Mouse (Mus musculus) C2C12 (cell line): ENCODE measurements at regions not wholly inside any gene's neighbourhood (a gene's known extent, or its start where the extent isn't known, plus 50 kb on each side); places are given as distances from the start of the nearest gene placed in this dataset.

Experiments
- H3K27me3 ChIP-seq: one replicate; pipeline ENCODE4 v1.6.1; 2011; ENCODE audit not compliant: control insufficient read depth, insufficient read depth, insufficient read length
- H3K36me3 ChIP-seq: one replicate; pipeline ENCODE4 v1.6.1; 2011; ENCODE audit not compliant: control insufficient read depth, insufficient read depth
- H3K4me3 ChIP-seq: one replicate; pipeline ENCODE4 v1.5.1; 2011; ENCODE audit warnings: mild to moderate bottlenecking, control low read depth; ENCODE audit not compliant: poor library complexity, insufficient read depth, severe bottlenecking
- H3K79me2 ChIP-seq: one replicate; pipeline ENCODE4 v1.6.1; 2011; ENCODE audit not compliant: control insufficient read depth, insufficient read depth
- H3K79me3 ChIP-seq: one replicate; pipeline ENCODE4 v1.6.1; 2011; ENCODE audit warnings: low read depth, control low read depth
- H3ac ChIP-seq: one replicate; pipeline ENCODE3; 2011; ENCODE audit warnings: low read depth; ENCODE audit not compliant: control insufficient read depth, insufficient read length
- CEBPB ChIP-seq: IDR thresholded peaks from one replicate; pipeline ENCODE4 v1.6.1; 2011; ENCODE audit warnings: low read depth, mild to moderate bottlenecking, control low read depth, moderate library complexity
- CTCF ChIP-seq: IDR thresholded peaks from one replicate; pipeline ENCODE4 v1.5.1; 2011; ENCODE audit not compliant: control insufficient read depth, insufficient read depth, insufficient read length
- FOSL1 ChIP-seq: IDR thresholded peaks from one replicate; pipeline ENCODE4 v1.8.0; 2011; ENCODE audit warnings: mild to moderate bottlenecking, low read length; ENCODE audit not compliant: poor library complexity, insufficient read depth, severe bottlenecking
- MAX ChIP-seq: IDR thresholded peaks from one replicate; pipeline ENCODE4 v1.6.1; 2011; ENCODE audit warnings: mild to moderate bottlenecking, control low read depth
- MYOD1 ChIP-seq: IDR thresholded peaks from one replicate; pipeline ENCODE4 v1.6.1; 2011; ENCODE audit warnings: low read depth; ENCODE audit not compliant: control insufficient read depth, insufficient read length
- MYOG ChIP-seq: IDR thresholded peaks from one replicate; pipeline ENCODE4 v1.6.1; 2011; ENCODE audit not compliant: control insufficient read depth, insufficient read length; ENCODE audit errors: extremely low read depth
- USF1 ChIP-seq: IDR thresholded peaks from one replicate; pipeline ENCODE4 v1.6.1; 2011; ENCODE audit warnings: low read depth, mild to moderate bottlenecking, control low read depth, moderate library complexity

DNA sequence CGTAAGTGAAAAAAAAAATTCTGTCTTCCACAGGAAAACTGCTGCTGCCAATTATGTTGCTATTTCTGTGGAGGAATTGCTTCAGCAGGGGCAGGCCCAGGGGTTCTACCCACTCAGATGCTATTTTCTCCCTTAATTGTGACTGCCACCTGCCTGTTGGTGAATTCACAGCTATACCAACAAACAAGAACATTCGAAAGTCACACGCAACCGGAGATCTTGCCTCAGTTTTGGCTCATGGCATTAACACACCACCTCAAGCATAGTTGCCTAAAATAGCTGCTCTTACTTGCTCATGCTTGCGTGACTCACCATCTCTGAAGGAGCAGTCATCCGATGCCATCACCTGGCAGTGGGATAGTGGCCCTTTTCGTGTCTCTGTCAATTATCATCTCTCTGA lies 498.3 kb downstream of the Epm2a start:
- no peak overlapping the region for H3K4me3 ChIP-seq
- H3K79me2 ChIP-seq = no peaks in the 10 kb centered on the region
- no peaks in the 10 kb centered on the region for H3K36me3 ChIP-seq
- no peaks in the 10 kb centered on the region for H3K79me3 ChIP-seq
- no peaks in the 10 kb centered on the region for H3K27me3 ChIP-seq
- TF ChIP-seq CTCF (no peak), USF1 (no peak), CEBPB (no peak), MAX (no peak), MYOD1 (no peak), MYOG (no peak)
- H3ac ChIP-seq = no peak overlapping the region

DNA sequence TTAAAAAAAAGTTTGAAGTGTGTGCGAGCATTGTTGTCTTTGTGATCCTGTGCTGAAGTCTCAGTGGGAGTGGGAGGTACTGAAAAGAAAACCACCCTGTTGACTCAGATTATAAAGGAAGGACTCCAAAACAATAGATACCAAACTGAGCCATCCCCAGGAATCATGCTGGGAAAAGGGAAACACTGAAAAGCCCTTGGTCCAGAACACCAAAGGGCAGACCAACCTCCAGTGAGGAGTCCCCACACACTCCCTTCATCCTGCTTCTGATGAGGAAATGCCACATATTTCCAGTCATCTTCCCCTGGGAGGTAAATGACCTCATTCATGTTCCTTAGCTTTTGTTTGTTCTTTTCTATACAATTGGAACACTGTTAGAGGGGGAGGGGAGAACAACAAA lies 502.9 kb downstream of the Epm2a start:
- no peak for TF ChIP-seq MYOG
- Histone ChIP-seq H3K79me2 (no peaks in the 10 kb centered on the region), H3K36me3 (no peaks in the 10 kb centered on the region), H3K27me3 (no peaks in the 10 kb centered on the region), H3ac (no peak overlapping the region), H3K79me3 (no peaks in the 10 kb centered on the region), H3K4me3 (no peak overlapping the region)

DNA sequence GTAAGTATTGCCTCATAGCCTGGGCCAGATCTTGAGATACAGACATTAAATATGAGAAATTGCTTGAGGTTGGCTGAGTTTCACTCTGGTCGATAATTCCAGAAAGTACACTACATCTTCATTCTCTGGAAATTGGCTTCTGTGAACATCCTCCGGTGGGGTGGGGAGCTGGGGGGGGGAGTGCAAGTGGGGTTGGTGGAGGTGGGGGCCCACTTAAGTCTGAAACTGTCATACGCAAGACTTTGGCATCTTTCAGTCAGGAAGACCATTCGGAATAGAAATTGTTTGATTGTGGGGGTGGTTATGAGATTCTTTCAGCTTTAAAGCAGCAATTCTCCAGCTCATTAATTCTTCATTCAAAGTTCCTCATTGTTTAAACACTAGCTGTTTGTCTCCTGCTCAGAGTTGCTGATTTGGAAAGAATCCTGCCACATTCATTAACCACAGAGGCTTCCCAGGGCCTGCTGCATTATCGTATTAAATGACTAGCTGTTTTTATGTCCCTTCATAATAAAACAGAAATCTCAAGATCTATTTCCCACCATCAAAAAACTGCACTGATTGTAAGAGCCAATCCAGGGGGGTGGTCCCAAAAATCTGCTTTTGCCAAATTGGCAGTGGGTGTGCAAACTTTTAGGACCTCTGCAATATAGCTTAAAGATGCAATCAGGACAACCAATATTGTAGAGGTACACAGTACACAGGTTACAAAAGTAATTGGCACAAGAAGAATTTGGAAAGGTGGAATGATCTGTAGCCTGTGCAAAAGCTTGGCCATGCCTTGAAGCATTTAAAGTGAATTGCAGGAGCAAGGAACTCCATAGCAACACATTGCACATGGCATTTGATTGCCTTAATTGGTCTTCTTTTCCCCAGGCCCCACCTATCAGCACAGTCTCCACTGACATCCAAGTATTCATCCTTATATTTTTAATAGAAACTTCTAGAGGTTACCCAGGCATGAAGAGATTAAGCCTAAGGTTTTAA lies 532.2 kb downstream of the Epm2a start:
- no peaks in the 10 kb centered on the region for H3K36me3 ChIP-seq
- no peaks in the 10 kb centered on the region for H3K79me2 ChIP-seq
- no peaks in the 10 kb centered on the region for H3K27me3 ChIP-seq
- TF ChIP-seq MYOD1 (no peak), CEBPB (no peak), USF1 (no peak), MYOG (no peak), FOSL1 (no peak), CTCF (no peak), MAX (no peak)
- no peak overlapping the region for H3K4me3 ChIP-seq
- no peak overlapping the region for H3ac ChIP-seq
- H3K79me3 ChIP-seq = no peaks in the 10 kb centered on the region

DNA sequence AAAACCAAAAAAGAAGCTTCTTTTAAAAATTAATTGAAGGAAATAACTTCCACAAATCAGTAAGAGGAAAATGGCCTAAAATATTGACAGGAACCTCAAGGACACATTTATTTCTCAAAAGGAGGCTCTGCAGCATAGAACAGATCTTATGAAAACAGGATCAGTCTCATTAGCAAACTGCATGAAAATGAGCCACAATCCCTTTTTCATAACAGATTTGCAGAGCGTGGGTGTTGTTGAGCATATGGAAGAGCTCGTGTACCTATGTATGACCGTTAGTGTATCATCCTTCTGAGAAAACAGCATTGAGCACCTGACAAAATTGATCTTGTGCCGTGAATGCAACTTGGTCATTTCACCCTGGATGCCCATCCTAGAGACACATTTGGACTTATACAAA lies 543.0 kb downstream of the Epm2a start:
- no peak for TF ChIP-seq MYOD1
- H3K4me3 ChIP-seq = no peak overlapping the region
- H3K27me3 ChIP-seq = no peaks in the 10 kb centered on the region
- H3K36me3 ChIP-seq = no peaks in the 10 kb centered on the region
- H3K79me2 ChIP-seq = no peaks in the 10 kb centered on the region
- no peak overlapping the region for H3ac ChIP-seq
- H3K79me3 ChIP-seq = no peaks in the 10 kb centered on the region

DNA sequence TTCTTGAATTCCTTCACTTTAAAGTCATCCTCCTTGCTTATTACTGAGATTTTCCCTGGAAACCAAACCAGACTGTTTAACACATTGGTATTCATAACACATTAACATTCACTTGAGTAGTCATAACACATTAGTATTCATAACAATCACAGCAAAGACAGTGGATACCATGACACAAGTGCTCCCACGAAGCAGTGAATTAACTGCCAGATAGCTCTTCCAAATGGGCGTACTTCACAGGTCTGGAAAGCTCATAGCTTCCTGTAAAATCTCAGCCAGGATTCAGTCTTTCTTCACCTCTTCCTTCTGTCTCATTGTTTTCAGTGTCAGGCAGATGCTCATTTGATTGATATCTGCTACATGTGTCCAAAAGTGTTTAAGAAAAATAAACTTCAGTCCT lies 545.7 kb downstream of the Epm2a start:
- Histone ChIP-seq H3K79me3 (no peaks in the 10 kb centered on the region), H3K79me2 (no peaks in the 10 kb centered on the region), H3ac (no peak overlapping the region), H3K4me3 (no peak overlapping the region), H3K27me3 (no peaks in the 10 kb centered on the region), H3K36me3 (no peaks in the 10 kb centered on the region)
- no peak for TF ChIP-seq MYOD1
- TF ChIP-seq USF1 = no peak
- TF ChIP-seq CEBPB = no peak
- TF ChIP-seq MAX = no peak
- TF ChIP-seq MYOG = no peak

DNA sequence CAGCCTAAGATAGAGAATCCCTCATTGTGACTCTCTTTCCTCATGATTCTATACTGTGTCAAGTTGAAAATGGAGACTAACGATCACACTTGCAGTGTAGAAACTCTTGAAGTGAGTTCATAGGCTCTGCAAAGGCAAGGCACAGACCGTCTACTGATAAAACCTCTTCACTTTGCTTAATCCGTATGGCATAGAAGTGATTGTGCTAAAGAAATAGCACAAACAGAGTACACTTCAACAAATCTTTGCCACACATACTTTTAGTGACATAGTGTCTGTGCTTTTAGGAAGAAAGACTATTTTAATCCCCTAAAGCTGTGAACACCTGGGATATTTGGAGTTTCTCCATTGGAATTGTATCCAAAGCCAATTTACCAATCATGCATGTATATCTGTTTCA lies 578.9 kb downstream of the Epm2a start:
- no peaks in the 10 kb centered on the region for H3K79me3 ChIP-seq
- TF ChIP-seq USF1 (no peak), FOSL1 (no peak), CTCF (no peak), MYOD1 (no peak), CEBPB (no peak), MAX (no peak), MYOG (no peak)
- H3ac ChIP-seq = no peak overlapping the region
- H3K79me2 ChIP-seq = no peaks in the 10 kb centered on the region
- H3K36me3 ChIP-seq = no peaks in the 10 kb centered on the region
- no peaks in the 10 kb centered on the region for H3K27me3 ChIP-seq
- H3K4me3 ChIP-seq = no peak overlapping the region
